Mouse (Mus musculus) heart, postnatal 0 days (tissue): Measurements from ENCODE around the gene Il1r1.

Source experiments
- CTCF ChIP-seq: IDR thresholded peaks from 2 replicates; pipeline ENCODE4 v1.5.1; 2016; ENCODE audit warnings: antibody characterized with exemption, control low read depth, low read depth
- EP300 ChIP-seq: IDR thresholded peaks from 2 replicates; pipeline ENCODE4 v1.6.1; 2016; ENCODE audit warnings: antibody characterized with exemption, low read depth

GRCm38 (mm10) chr1:40218603-40219002 is 6.3 kb upstream of the Il1r1 start:
- TF ChIP-seq CTCF: no peak
- TF ChIP-seq EP300: no peak
